Mouse (Mus musculus) lung, postnatal 0 days (tissue): ENCODE measurements around the gene Ttc30a1.

ENCODE experiments used
- CTCF ChIP-seq: IDR thresholded peaks from 2 replicates; pipeline ENCODE4 v1.5.1; 2016; ENCODE audit warnings: antibody characterized with exemption, mild to moderate bottlenecking
- EP300 ChIP-seq: IDR thresholded peaks from 2 replicates; pipeline ENCODE4 v1.6.1; 2016; ENCODE audit warnings: antibody characterized with exemption, mild to moderate bottlenecking, control low read depth

GRCm38 (mm10) chr2:75983847-75984246, 2.1 kb upstream of the Ttc30a1 start:
- TF ChIP-seq CTCF, result no peak
- no peak for TF ChIP-seq EP300
